Mouse (Mus musculus): ENCODE measurements around the gene Wipi2.

Gene Wipi2

GRCm38 (mm10) chr5:142637823-142638222 lies 10.3 kb downstream of the Wipi2 start:
- DNase-seq, result no peak

- no peak for DNase-seq
Measured at GRCm38 (mm10) chr5:142640088-142640487, 12.6 kb downstream of the Wipi2 start.

GRCm38 (mm10) chr5:142641331-142642051 lies 14.0 kb downstream of the Wipi2 start:
- no peak for DNase-seq

GRCm38 (mm10) chr5:142648162-142648561 lies 20.7 kb downstream of the Wipi2 start:
- no peak for DNase-seq

- DNase-seq, result no peak
Measured at GRCm38 (mm10) chr5:142649460-142650050, 22.1 kb downstream of the Wipi2 start.

GRCm38 (mm10) chr5:142650390-142650789 lies 22.9 kb downstream of the Wipi2 start:
- no peak for DNase-seq

GRCm38 (mm10) chr5:142650794-142651497 lies 23.4 kb downstream of the Wipi2 start:
- DNase-seq, result no peak

GRCm38 (mm10) chr5:142652266-142652665 lies 24.8 kb downstream of the Wipi2 start:
- DNase-seq, result no peak

- no peak for DNase-seq
Measured at GRCm38 (mm10) chr5:142660656-142661434, 33.3 kb downstream of the Wipi2 start.

GRCm38 (mm10) chr5:142667921-142668320 lies 40.4 kb downstream of the Wipi2 start:
- no peak for DNase-seq

- DNase-seq, result no peak
Measured at GRCm38 (mm10) chr5:142668556-142669263, 41.2 kb downstream of the Wipi2 start.

- DNase-seq, result no peak
Measured at GRCm38 (mm10) chr5:142669726-142670125, 42.2 kb downstream of the Wipi2 start.

- DNase-seq, result no peak
Measured at GRCm38 (mm10) chr5:142673082-142673481, 45.6 kb downstream of the Wipi2 start.

GRCm38 (mm10) chr5:142678141-142678571 lies 50.7 kb downstream of the Wipi2 start:
- DNase-seq, result no peak

- no peak for DNase-seq
Measured at GRCm38 (mm10) chr5:142679065-142679464, 51.6 kb downstream of the Wipi2 start.

GRCm38 (mm10) chr5:142681911-142682310 lies 54.4 kb downstream of the Wipi2 start:
- DNase-seq, result no peak

GRCm38 (mm10) chr5:142682529-142682928 lies 55.0 kb downstream of the Wipi2 start:
- no peak for DNase-seq

GRCm38 (mm10) chr5:142688866-142689265 lies 61.4 kb downstream of the Wipi2 start:
- no peak for DNase-seq

GRCm38 (mm10) chr5:142690343-142690742 lies 62.8 kb downstream of the Wipi2 start:
- DNase-seq, result no peak

GRCm38 (mm10) chr5:142692248-142692647 lies 64.8 kb downstream of the Wipi2 start, which contains the start of gene Slc29a4:
Gene Slc29a4 (plus strand): TSS chr5:142692512.
- no peak for DNase-seq

- DNase-seq, result no peak
Measured at GRCm38 (mm10) chr5:142692971-142693737, 65.7 kb downstream of the Wipi2 start.
